Mouse (Mus musculus) liver, embryonic 15.5 days (tissue): Measurements from ENCODE around the gene Psmd5. TPM values are rescaled to one million over a fixed set of nuclear protein-coding genes. Genes with fewer than 3 reads are reported as not detected.
"Not testable (repeated sequence)": the region's sequence is repeated elsewhere in the genome, so short reads cannot be mapped to it uniquely, and the experiment has no call there.

Source experiments
- ATAC-seq: fragments of 200-750 bp; cut with Nextera tagmentation; 2 replicates; pipeline ENCODE4 v1.8.0; 2017; ENCODE audit warnings: moderate number of reproducible peaks, mild to moderate bottlenecking, moderate library complexity; ENCODE audit not compliant: insufficient read depth
- H3K27ac ChIP-seq: fragments of 300-500 bp; sonication (generic); replicated peaks from 2 replicates; pipeline ENCODE4 v1.5.1; 2015; ENCODE audit warnings: mild to moderate bottlenecking, inconsistent platforms
- H3K27me3 ChIP-seq: fragments of 300-500 bp; sonication (generic); 2 replicates; pipeline ENCODE4 v1.6.1; 2015; ENCODE audit warnings: mild to moderate bottlenecking, inconsistent platforms
- H3K36me3 ChIP-seq: fragments of 300-500 bp; sonication (generic); replicated peaks from 2 replicates; pipeline ENCODE4 v1.6.1; 2015; ENCODE audit warnings: moderate library complexity, mild to moderate bottlenecking, inconsistent platforms
- H3K4me1 ChIP-seq: fragments of 300-500 bp; sonication (generic); replicated peaks from 2 replicates; pipeline ENCODE4 v1.6.1; 2015; ENCODE audit warnings: inconsistent platforms
- H3K4me2 ChIP-seq: fragments of 300-500 bp; sonication (generic); 2 replicates; pipeline ENCODE4 v1.6.1; 2015; ENCODE audit warnings: moderate library complexity, mild to moderate bottlenecking, inconsistent platforms
- H3K4me3 ChIP-seq: fragments of 300-500 bp; sonication (generic); replicated peaks from 2 replicates; pipeline ENCODE4 v1.5.1; 2015; ENCODE audit warnings: mild to moderate bottlenecking, inconsistent platforms
- H3K9ac ChIP-seq: fragments of 300-500 bp; sonication (generic); 2 replicates; pipeline ENCODE4 v1.6.1; 2015; ENCODE audit warnings: moderate library complexity, mild to moderate bottlenecking, inconsistent platforms
- H3K9me3 ChIP-seq: fragments of 300-500 bp; sonication (generic); replicated peaks from 2 replicates; pipeline ENCODE4 v1.6.1; 2016; ENCODE audit warnings: inconsistent platforms
- WGBS: fragments of 180-500 bp; shearing (Covaris S2); methylation state at CpG from one replicate; pipeline ENCODE4 v1.1.7; 2015; ENCODE audit warnings: mixed read lengths; ENCODE audit not compliant: insufficient replicate concordance; 5-methylcytosine and 5-hydroxymethylcytosine counted together
- polyA plus RNA-seq: library from polyadenylated mRNA; unstranded; fragments of >200 nt; fragmentation: Nextera tagmentation; extraction: Ambion mirVana; gene quantifications from 2 replicates; pipeline ENCODE4 v1.2.1, GENCODE M21; 2015

The Psmd5 gene
- polyA plus RNA-seq, 1 experiment from 2014 or later, result 71.5 TPM

- 85% methylated on average over 2 of the region's 2 CpGs for WGBS
Observed at GRCm38 (mm10) chr2:34804172-34804571, 70.6 kb downstream of the Psmd5 start.

GRCm38 (mm10) chr2:34803746-34804145, 71.0 kb downstream of the Psmd5 start:
- 76% methylated on average over 3 of the region's 3 CpGs for WGBS
- peak overlapping the region; percentile 77 for H3K4me3 ChIP-seq
- H3K9me3 ChIP-seq, result no peaks in the 10 kb centered on the region
- H3K9ac ChIP-seq, result peak overlapping the region; percentile 33
- H3K4me2 ChIP-seq, result peak overlapping the region; percentile 72
- peak overlapping the region; percentile 90 for H3K27ac ChIP-seq
- H3K4me1 ChIP-seq, result peaks cover 75% of the 10 kb centered on the region
- no peak for ATAC-seq
- H3K27me3 ChIP-seq, result no peaks in the 10 kb centered on the region
- H3K36me3 ChIP-seq, result peaks cover 36% of the 10 kb centered on the region

More at GRCm38 (mm10) chr2:34804172-34804571, 70.6 kb downstream of the Psmd5 start:
- Histone ChIP-seq H3K9me3 (no peaks in the 10 kb centered on the region), H3K27ac (peak overlapping the region; percentile 90), H3K4me2 (peak overlapping the region; percentile 72), H3K27me3 (no peaks in the 10 kb centered on the region), H3K4me3 (peak overlapping the region; percentile 77), H3K9ac (peak overlapping the region; percentile 50), H3K4me1 (peaks cover 75% of the 10 kb centered on the region), H3K36me3 (peaks cover 40% of the 10 kb centered on the region)
- no peak for ATAC-seq

- not testable (repeated sequence) for H3K27me3 ChIP-seq, H3K9me3 ChIP-seq
- peak overlapping the region; percentile 95 for H3K27ac ChIP-seq
- peaks cover 76% of the 10 kb centered on the region for H3K4me1 ChIP-seq
- WGBS, result 0% methylated on average over 27 of the region's 32 CpGs
- H3K9ac ChIP-seq, result peak overlapping the region; percentile 89
- H3K4me3 ChIP-seq, result peak overlapping the region; percentile 77
- H3K4me2 ChIP-seq, result peak overlapping the region; percentile 72
- peaks cover 26% of the 10 kb centered on the region for H3K36me3 ChIP-seq
- peak; percentile 41 for ATAC-seq
Observed at GRCm38 (mm10) chr2:34802565-34803245, 72.1 kb downstream of the Psmd5 start.

GRCm38 (mm10) chr2:34801516-34802482, 73.0 kb downstream of the Psmd5 start:
- peak overlapping the region; percentile 77 for H3K4me3 ChIP-seq
- 6% methylated on average over 39 of the region's 39 CpGs for WGBS
- ATAC-seq, result peak; percentile 80
- peaks cover 20% of the 10 kb centered on the region for H3K36me3 ChIP-seq
- H3K4me2 ChIP-seq, result peak overlapping the region; percentile 72
- peak overlapping the region; percentile 89 for H3K9ac ChIP-seq
- no peaks in the 10 kb centered on the region for H3K9me3 ChIP-seq
- peaks cover 68% of the 10 kb centered on the region for H3K4me1 ChIP-seq
- no peaks in the 10 kb centered on the region for H3K27me3 ChIP-seq
- H3K27ac ChIP-seq, result peak overlapping the region; percentile 95

- H3K27me3 ChIP-seq, result no peaks in the 10 kb centered on the region
- WGBS, result 31% methylated on average over 7 of the region's 7 CpGs
- no peak for ATAC-seq
- H3K4me1 ChIP-seq, result peaks cover 54% of the 10 kb centered on the region
- H3K9ac ChIP-seq, result peak overlapping the region; percentile 78
- peak overlapping the region; percentile 84 for H3K4me2 ChIP-seq
- H3K36me3 ChIP-seq, result peaks cover 15% of the 10 kb centered on the region
- peak overlapping the region; percentile 79 for H3K4me3 ChIP-seq
- H3K9me3 ChIP-seq, result no peaks in the 10 kb centered on the region
- peak overlapping the region; percentile 86 for H3K27ac ChIP-seq
Observed at GRCm38 (mm10) chr2:34800371-34800770, 74.4 kb downstream of the Psmd5 start.

Other genes starting within 250 kb of the Psmd5 start
- gene Gapvd1, start 119.7 kb downstream of the Psmd5 start, polyA plus RNA-seq, result 79.9 and 89.4 TPM in 2 replicates
- gene Hspa5, start 103.0 kb downstream of the Psmd5 start, polyA plus RNA-seq, result 509 TPM in 2 replicates
- gene Rabepk, start 75.1 kb downstream of the Psmd5 start, polyA plus RNA-seq, result 20.1 and 22.3 TPM in 2 replicates
- 57.5 and 60.5 TPM in 2 replicates for gene Fbxw2, start 48.7 kb downstream of the Psmd5 start, polyA plus RNA-seq
- not detected in 2 replicates for gene Gm34653, start 42.0 kb downstream of the Psmd5 start, polyA plus RNA-seq
- 8.2 and 8.4 TPM in 2 replicates for gene Cutal, start 572 bp downstream of the Psmd5 start, polyA plus RNA-seq
- 1.5 and 1.8 TPM in 2 replicates for gene Phf19, start 39.1 kb upstream of the Psmd5 start, polyA plus RNA-seq
- gene Traf1, start 86.8 kb upstream of the Psmd5 start, polyA plus RNA-seq, result 0.29 and 0.61 TPM in 2 replicates
- gene Hc, start 186.5 kb upstream of the Psmd5 start, polyA plus RNA-seq, result 43.9 and 55.8 TPM in 2 replicates
- 35.9 and 43.1 TPM in 2 replicates for gene AI182371, start 226.6 kb upstream of the Psmd5 start, polyA plus RNA-seq
- 8.5 and 8.6 TPM in 2 replicates for gene Cntrl, start 234.5 kb upstream of the Psmd5 start, polyA plus RNA-seq